Mouse (Mus musculus): ENCODE measurements around the gene Rnf10. TPM values are rescaled to one million over a fixed set of nuclear protein-coding genes. Genes with fewer than 3 reads are reported as not detected.

Gene Rnf10
- polyA plus RNA-seq, 1 experiment from 2014 or later: 175 TPM

GRCm38 (mm10) chr5:115212451-115212850, 60.2 kb downstream of the Rnf10 start:
- no peak overlapping the region for H3K27ac ChIP-seq (ENCODE audit: poor library complexity, severe bottlenecking)
- H3K9me3 ChIP-seq (replicated peaks): no peaks in the 10 kb centered on the region
- 83% methylated on average over 9 of the region's 9 CpGs for WGBS
- no peaks in the 10 kb centered on the region for H3K36me3 ChIP-seq
- no peak overlapping the region for H3K9ac ChIP-seq
- H3K4me3 ChIP-seq: no peak overlapping the region
- no peak overlapping the region for H3K4me2 ChIP-seq
- peaks cover 21% of the 10 kb centered on the region for H3K4me1 ChIP-seq (replicated peaks)
- H3K27me3 ChIP-seq (replicated peaks): peaks cover 24% of the 10 kb centered on the region
- ATAC-seq (ENCODE audit: insufficient number of reproducible peaks, low FRiP score): no peak

DNA sequence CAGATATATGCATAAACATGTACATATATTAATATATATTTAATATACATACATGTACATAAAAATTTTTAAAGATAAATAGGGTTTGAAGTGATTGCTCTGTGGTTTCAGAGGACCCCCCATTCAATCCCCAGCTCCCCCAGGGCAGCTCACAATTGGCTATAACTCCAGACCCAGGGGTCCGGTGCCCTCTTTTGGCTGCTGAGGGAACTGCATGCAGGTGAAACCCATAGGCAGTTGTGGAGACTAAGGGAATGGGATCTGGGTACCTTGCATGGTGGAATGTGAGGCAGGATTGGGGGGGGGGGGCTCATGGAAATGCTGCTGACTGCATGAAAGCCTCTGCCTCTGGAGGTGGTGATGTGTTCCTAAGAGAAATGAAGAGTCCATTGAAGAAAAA, 62.3 kb downstream of the Rnf10 start:
- ATAC-seq (ENCODE audit: insufficient number of reproducible peaks, low FRiP score): no peak
- Histone ChIP-seq H3K36me3 (no peaks in the 10 kb centered on the region), H3K4me2 (no peak overlapping the region), H3K27ac (ENCODE audit: poor library complexity, severe bottlenecking) (no peak overlapping the region), H3K27me3 (replicated peaks) (peaks cover 15% of the 10 kb centered on the region), H3K9me3 (replicated peaks) (no peaks in the 10 kb centered on the region), H3K4me3 (no peak overlapping the region), H3K9ac (no peak overlapping the region), H3K4me1 (replicated peaks) (peaks cover 15% of the 10 kb centered on the region)
- WGBS: 4% methylated on average over 1 of the region's 1 CpGs

- no peaks in the 10 kb centered on the region for H3K36me3 ChIP-seq
- H3K27me3 ChIP-seq (replicated peaks): peaks cover 18% of the 10 kb centered on the region
- ATAC-seq (ENCODE audit: insufficient number of reproducible peaks, low FRiP score): no peak
- peaks cover 24% of the 10 kb centered on the region for H3K4me1 ChIP-seq (replicated peaks)
- no peak overlapping the region for H3K27ac ChIP-seq (ENCODE audit: poor library complexity, severe bottlenecking)
- no peak overlapping the region for H3K4me2 ChIP-seq
- H3K9me3 ChIP-seq (replicated peaks): no peaks in the 10 kb centered on the region
- H3K9ac ChIP-seq: no peak overlapping the region
- 52% methylated on average over 5 of the region's 5 CpGs for WGBS
- H3K4me3 ChIP-seq: no peak overlapping the region
These were observed 64.1 kb downstream of the Rnf10 start for GRCm38 (mm10) chr5:115208601-115209000.

- Histone ChIP-seq H3K4me3 (no peak overlapping the region), H3K27ac (ENCODE audit: poor library complexity, severe bottlenecking) (no peak overlapping the region), H3K4me2 (no peak overlapping the region), H3K9me3 (replicated peaks) (no peaks in the 10 kb centered on the region), H3K36me3 (no peaks in the 10 kb centered on the region), H3K27me3 (replicated peaks) (peaks cover 21% of the 10 kb centered on the region), H3K9ac (no peak overlapping the region), H3K4me1 (replicated peaks) (peaks cover 24% of the 10 kb centered on the region)
- WGBS: 12% methylated on average over 9 of the region's 16 CpGs
- ATAC-seq (ENCODE audit: insufficient number of reproducible peaks, low FRiP score): no peak
These were observed 64.8 kb downstream of the Rnf10 start for GRCm38 (mm10) chr5:115207892-115208291.

DNA sequence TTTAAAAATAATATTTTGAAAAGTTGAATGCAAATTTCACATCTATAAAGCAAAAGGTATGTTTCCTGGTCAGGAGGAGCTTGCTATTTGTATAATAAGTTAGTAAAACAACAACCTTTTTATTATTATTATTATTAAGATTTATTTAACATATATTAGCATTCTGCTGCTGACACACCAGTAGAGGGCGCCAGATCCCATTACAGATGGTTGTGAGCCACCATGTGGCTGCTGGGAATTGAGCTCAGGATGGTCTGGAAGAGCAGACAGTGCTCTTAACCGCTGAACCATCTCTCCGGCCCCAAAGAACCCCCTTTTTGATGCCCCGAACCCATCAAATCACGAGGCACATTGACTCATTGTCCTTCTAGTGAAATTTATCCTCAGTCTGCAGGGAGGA, 65.5 kb downstream of the Rnf10 start:
- no peak overlapping the region for H3K9ac ChIP-seq
- no peak for ATAC-seq (ENCODE audit: insufficient number of reproducible peaks, low FRiP score)
- H3K36me3 ChIP-seq: no peaks in the 10 kb centered on the region
- H3K9me3 ChIP-seq (replicated peaks): no peaks in the 10 kb centered on the region
- H3K27ac ChIP-seq (ENCODE audit: poor library complexity, severe bottlenecking): no peak overlapping the region
- 54% methylated on average over 5 of the region's 5 CpGs for WGBS
- peaks cover 24% of the 10 kb centered on the region for H3K4me1 ChIP-seq (replicated peaks)
- H3K4me2 ChIP-seq: no peak overlapping the region
- H3K4me3 ChIP-seq: no peak overlapping the region
- H3K27me3 ChIP-seq (replicated peaks): peaks cover 26% of the 10 kb centered on the region

DNA sequence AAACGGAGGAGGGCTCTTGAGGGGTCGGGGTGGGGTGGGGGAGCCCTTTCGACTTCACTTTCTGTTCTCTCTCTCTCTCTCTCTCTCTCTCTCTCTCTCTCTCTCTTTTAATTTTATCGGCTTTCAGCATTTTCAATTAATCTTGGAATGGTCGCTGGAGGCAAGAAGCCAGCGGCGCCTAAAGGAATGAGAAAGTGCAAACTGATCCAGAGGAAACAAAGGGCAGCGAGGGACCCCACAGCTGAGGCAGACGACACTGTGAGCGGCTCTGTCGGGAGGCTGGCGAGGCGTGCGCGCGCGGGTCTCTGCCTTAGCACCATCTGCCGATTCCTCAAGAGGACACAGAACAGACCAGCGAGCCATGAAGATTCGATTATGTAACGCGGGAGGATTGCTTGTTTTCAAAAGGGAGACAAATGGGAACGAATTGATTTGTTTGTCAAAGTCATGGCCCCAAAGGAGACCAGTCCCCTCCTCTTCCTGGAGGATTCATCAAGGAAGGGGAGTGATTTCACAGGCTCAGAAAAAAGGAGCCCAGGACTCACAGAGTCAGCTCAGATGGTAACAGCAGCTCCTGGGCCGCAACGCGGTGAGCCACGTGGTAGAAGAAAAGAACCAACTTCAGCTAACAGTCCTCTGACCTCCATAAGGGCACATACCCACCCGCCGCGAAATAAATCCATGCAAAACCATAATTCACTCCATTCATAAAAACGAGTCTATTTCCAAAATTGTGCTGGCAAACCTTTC, 68.0 kb downstream of the Rnf10 start:
- no peak for ATAC-seq (ENCODE audit: insufficient number of reproducible peaks, low FRiP score)
- no peak overlapping the region for H3K27ac ChIP-seq (ENCODE audit: poor library complexity, severe bottlenecking)
- WGBS: 5% methylated on average over 31 of the region's 31 CpGs

DNA sequence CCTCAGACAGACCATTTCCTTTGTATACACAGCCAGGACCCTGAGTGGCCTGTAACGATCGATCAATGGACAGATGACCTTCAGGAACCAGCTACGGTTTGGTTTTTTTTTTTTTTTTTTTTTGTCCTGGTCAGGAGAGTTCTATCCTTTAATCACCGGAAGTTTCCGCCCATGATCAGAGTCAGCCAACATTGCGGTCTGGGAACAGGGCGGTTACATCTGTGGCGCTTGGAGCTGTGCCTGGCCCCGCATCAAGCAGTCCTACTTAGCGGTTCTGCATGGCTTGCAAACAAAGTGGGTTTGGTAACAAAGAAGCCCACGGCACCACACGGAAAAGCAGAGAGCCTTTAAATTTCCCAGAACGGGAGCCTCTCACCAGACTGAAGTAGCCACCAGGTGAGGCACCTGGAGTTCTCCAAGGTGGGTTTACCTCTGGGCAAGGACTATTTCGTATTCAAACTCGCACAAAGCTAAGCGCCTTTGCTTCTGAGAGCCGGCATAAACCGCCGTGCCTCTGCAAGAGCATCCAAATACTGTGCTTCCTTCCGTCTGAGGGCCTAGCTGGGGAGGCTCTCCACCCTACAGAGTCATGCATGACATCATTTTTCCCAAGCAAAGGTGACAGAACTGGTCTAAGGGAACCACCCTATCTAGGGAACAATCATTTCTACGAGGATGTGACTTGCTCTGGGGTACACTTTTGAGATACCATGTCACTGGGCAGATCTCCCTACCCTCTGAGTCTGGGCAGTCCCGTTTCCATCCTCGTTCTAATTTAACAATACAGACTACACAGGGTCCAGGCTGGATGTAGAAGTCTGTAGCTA, 68.8 kb downstream of the Rnf10 start:
- Histone ChIP-seq H3K36me3 (no peaks in the 10 kb centered on the region), H3K4me2 (peak overlapping the region; percentile 77), H3K27me3 (replicated peaks) (peaks cover 26% of the 10 kb centered on the region), H3K27ac (ENCODE audit: poor library complexity, severe bottlenecking) (no peak overlapping the region), H3K9me3 (replicated peaks) (no peaks in the 10 kb centered on the region), H3K4me3 (peak overlapping the region; percentile 45), H3K4me1 (replicated peaks) (peaks cover 15% of the 10 kb centered on the region), H3K9ac (no peak overlapping the region; the same call in 1 of the 2 replicates)
- WGBS: 17% methylated on average over 23 of the region's 23 CpGs
- ATAC-seq (ENCODE audit: insufficient number of reproducible peaks, low FRiP score): no peak

More for the DNA sequence above, 68.0 kb downstream of the Rnf10 start:
- Histone ChIP-seq H3K9me3 (replicated peaks) (no peaks in the 10 kb centered on the region), H3K4me2 (peak overlapping the region; percentile 77), H3K36me3 (no peaks in the 10 kb centered on the region), H3K4me3 (peak overlapping the region; percentile 45), H3K4me1 (replicated peaks) (peaks cover 15% of the 10 kb centered on the region), H3K27me3 (replicated peaks) (peaks cover 26% of the 10 kb centered on the region), H3K9ac (peak overlapping the region; percentile 56)

GRCm38 (mm10) chr5:115194626-115195221, 78.0 kb downstream of the Rnf10 start:
- Histone ChIP-seq H3K4me1 (replicated peaks) (peaks cover 24% of the 10 kb centered on the region), H3K27me3 (replicated peaks) (peaks cover 74% of the 10 kb centered on the region), H3K36me3 (no peaks in the 10 kb centered on the region), H3K9ac (no peak overlapping the region), H3K9me3 (replicated peaks) (no peaks in the 10 kb centered on the region), H3K4me3 (peak overlapping the region; percentile 57), H3K27ac (ENCODE audit: poor library complexity, severe bottlenecking) (no peak overlapping the region), H3K4me2 (peak overlapping the region; percentile 99)
- 5% methylated on average over 12 of the region's 12 CpGs for WGBS
- ATAC-seq (ENCODE audit: insufficient number of reproducible peaks, low FRiP score): no peak

DNA sequence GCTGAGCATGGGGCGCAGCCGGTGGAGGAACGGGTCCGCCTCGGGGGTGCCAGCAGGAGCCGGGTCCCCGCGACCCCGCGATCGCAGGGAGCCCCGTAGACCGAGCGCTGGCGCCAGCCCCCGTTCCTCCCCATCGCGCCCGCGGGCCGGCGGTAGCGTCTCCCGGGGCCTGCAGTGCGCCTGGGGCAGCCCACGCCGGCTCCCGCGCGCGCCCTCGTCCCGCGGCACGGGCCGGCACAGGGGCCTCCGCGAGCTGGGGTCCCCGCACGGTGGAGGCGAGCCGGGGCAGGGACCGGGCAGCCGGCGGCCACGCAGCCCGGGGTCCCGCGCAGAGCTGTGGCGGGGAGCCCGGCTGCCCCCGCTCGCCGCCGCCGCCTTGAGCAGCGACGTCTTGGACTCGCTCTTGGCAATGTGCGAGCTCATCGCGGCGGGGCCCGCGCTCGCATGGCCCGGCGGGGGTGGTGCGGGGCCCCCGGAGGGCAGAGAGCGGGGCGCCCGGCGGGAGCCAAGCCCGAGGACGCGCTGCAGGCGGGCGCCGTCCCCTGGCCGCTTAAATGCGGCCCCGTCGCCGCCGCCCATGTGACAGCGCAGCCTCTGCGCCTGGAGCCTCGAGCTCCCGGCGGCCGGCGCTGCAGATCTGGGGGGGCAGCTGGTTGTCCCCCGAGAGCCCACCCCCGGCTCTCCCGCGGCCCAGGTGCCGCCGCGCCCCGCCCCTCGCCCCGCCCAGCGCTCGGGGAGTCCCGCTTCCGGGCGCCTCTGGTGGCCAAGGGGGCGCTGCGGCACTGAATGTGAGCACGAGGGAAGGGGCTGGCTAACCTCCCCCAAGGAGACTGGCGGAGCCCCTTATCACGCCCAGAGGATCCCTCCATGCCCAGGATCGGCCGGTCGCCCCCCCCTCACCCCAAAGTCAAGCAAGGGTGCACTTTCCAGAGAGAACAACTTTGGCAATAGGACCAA, 78.8 kb downstream of the Rnf10 start, which contains the start of gene Cabp1:
Gene Cabp1 (minus strand): TSS at position 713 of the 957 bp plus-strand sequence.
- Histone ChIP-seq H3K27ac (ENCODE audit: poor library complexity, severe bottlenecking) (no peak within 1 kb of the TSS), H3K9me3 (replicated peaks) (no peaks in the 10 kb centered on the region), H3K4me1 (replicated peaks) (peaks cover 24% of the 10 kb centered on the region), H3K36me3 (no peaks in the 10 kb centered on the region), H3K4me3 (peak within 1 kb of the TSS; percentile 57), H3K27me3 (replicated peaks) (peaks cover 81% of the 10 kb centered on the region), H3K9ac (peak within 1 kb of the TSS; percentile 60), H3K4me2 (peak within 1 kb of the TSS; percentile 99)
- peak; percentile 42; the same call in 1 of the 2 replicates for ATAC-seq (ENCODE audit: insufficient number of reproducible peaks, low FRiP score)
- WGBS: under 1% methylated on average over 111 of the region's 116 CpGs

GRCm38 (mm10) chr5:115193226-115193625, 79.5 kb downstream of the Rnf10 start:
- Histone ChIP-seq H3K4me1 (replicated peaks) (peaks cover 24% of the 10 kb centered on the region), H3K4me2 (peak overlapping the region; percentile 99), H3K27ac (ENCODE audit: poor library complexity, severe bottlenecking) (no peak overlapping the region), H3K4me3 (peak overlapping the region; percentile 57), H3K9ac (peak overlapping the region; percentile 60), H3K36me3 (no peaks in the 10 kb centered on the region), H3K27me3 (replicated peaks) (peaks cover 81% of the 10 kb centered on the region), H3K9me3 (replicated peaks) (no peaks in the 10 kb centered on the region)
- ATAC-seq (ENCODE audit: insufficient number of reproducible peaks, low FRiP score): no peak
- 1% methylated on average over 34 of the region's 34 CpGs for WGBS
